26 mouse cellular contexts compared by ENCODE assay signal in the genomic region with DNA sequence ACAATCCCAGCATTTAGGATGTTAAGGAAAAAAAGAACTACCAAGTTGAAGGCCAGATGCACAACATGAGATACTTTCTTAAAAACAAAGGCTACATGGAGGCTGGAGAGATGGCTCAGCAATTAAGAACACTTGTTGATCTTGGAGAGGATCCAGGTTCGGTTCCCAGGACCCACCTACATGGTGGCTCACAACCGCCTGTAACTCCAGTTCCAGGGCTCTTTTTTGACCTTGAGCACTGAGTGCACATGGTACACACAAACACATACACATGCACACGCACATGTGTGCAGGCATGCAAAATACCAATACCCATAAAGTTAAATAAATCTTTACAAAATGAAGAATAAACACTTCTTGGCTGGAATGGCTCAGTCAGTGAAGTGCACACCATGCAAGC. TPM values are rescaled to one million over a fixed set of nuclear protein-coding genes. Genes with fewer than 3 reads are reported as not detected.
DNase-seq lines count a peak whose midpoint lies in the region; ATAC-seq and TF ChIP-seq lines count a peak whose summit lies in the region.
"Had no signal": no experiment of that assay in that cellular context is flagged by ENCODE, and none has a peak within 500 bp of the region (broad histone marks: within the 10 kb centered on the region; RNA-seq: fewer than 3 reads in every experiment).

No protein-coding gene starts in this region.

- 83% methylated on average over 3 of the region's 3 CpGs for WGBS in forebrain, embryonic 14.5 days
- WGBS in forebrain, embryonic 11.5 days, result 92% methylated on average over 3 of the region's 3 CpGs
- WGBS in kidney, adult 2 months, result 48% methylated on average over 3 of the region's 3 CpGs
- WGBS in forebrain, embryonic 16.5 days, result 74% methylated on average over 3 of the region's 3 CpGs
- WGBS in midbrain, postnatal 0 days, result 87% methylated on average over 3 of the region's 3 CpGs

- TF ChIP-seq CTCF in kidney, adult 2 months (conservative IDR thresholded peaks at IDR 0.05; ENCODE audit: insufficient read depth, insufficient read length, low read depth, low read length), result no peak
- TF ChIP-seq CTCF in midbrain, postnatal 0 days (IDR thresholded peaks at IDR 0.05), result no peak

- H3K4me2 ChIP-seq in forebrain, embryonic 14.5 days (ENCODE audit: low read length), result peak overlapping the region; percentile 32; the same call in 1 of the 2 replicates
- no peak overlapping the region for H3K4me2 ChIP-seq in forebrain, embryonic 11.5 days (ENCODE audit: low read depth, low read length, severe bottlenecking)
- peak overlapping the region; percentile 38 for H3K4me2 ChIP-seq in forebrain, embryonic 16.5 days (ENCODE audit: low read length)
- peak overlapping the region; percentile 72 for H3K4me2 ChIP-seq in midbrain, postnatal 0 days (ENCODE audit: low read depth, low read length, poor library complexity, severe bottlenecking)
- H3K4me2 ChIP-seq: embryonic facial prominence, embryonic 12.5 days; liver, embryonic 11.5 days had no signal

- H3K4me1 ChIP-seq in forebrain, embryonic 14.5 days (ENCODE audit: control insufficient read depth, insufficient read depth, low read length), result peaks cover 20% of the 10 kb centered on the region
- H3K4me1 ChIP-seq in forebrain, embryonic 11.5 days (replicated peaks; ENCODE audit: control insufficient read depth, insufficient read depth, low read length), result no peaks in the 10 kb centered on the region; the same call in 1 of the 2 replicates
- peaks cover 26% of the 10 kb centered on the region for H3K4me1 ChIP-seq in kidney, adult 2 months (ENCODE audit: control insufficient read depth, insufficient read depth, low read length)
- peaks cover 34% of the 10 kb centered on the region for H3K4me1 ChIP-seq in forebrain, embryonic 16.5 days (replicated peaks; ENCODE audit: control insufficient read depth, insufficient read depth, low read length)
- peaks cover 16% of the 10 kb centered on the region for H3K4me1 ChIP-seq in midbrain, postnatal 0 days (ENCODE audit: insufficient read depth, low read length)

- H3K9ac ChIP-seq in forebrain, embryonic 14.5 days (ENCODE audit: low read length), result no peak overlapping the region
- H3K9ac ChIP-seq in forebrain, embryonic 11.5 days (ENCODE audit: low read length), result no peak overlapping the region
- H3K9ac ChIP-seq in forebrain, embryonic 16.5 days (replicated peaks; ENCODE audit: low read depth, low read length), result no peak overlapping the region
- no peak overlapping the region for H3K9ac ChIP-seq in midbrain, postnatal 0 days (replicated peaks; ENCODE audit: low read length, poor library complexity, severe bottlenecking)
- H3K9ac ChIP-seq: embryonic facial prominence, embryonic 12.5 days had no signal

- ATAC-seq in forebrain, embryonic 14.5 days, result no peak
- ATAC-seq in forebrain, embryonic 11.5 days (replicated peaks; ENCODE audit: low FRiP score), result no peak
- ATAC-seq in forebrain, embryonic 16.5 days, result no peak
- no peak for ATAC-seq in midbrain, postnatal 0 days (ENCODE audit: low FRiP score)
- ATAC-seq: CD4-positive, CD25-positive, alpha-beta regulatory T cell, adult 4 months; Patski had no signal

- TF ChIP-seq POLR2A in kidney, adult 2 months (IDR thresholded peaks at IDR 0.05; ENCODE audit: low read depth, low read length), result no peak

- H3K27me3 ChIP-seq in forebrain, embryonic 14.5 days (replicated peaks; ENCODE audit: control insufficient read depth, insufficient read depth, low read length), result no peaks in the 10 kb centered on the region
- no peaks in the 10 kb centered on the region for H3K27me3 ChIP-seq in forebrain, embryonic 11.5 days (ENCODE audit: control insufficient read depth, insufficient read depth, low read length)
- H3K27me3 ChIP-seq in kidney, adult 2 months (replicated peaks; ENCODE audit: control insufficient read depth, insufficient read depth, low read length), result no peaks in the 10 kb centered on the region
- no peaks in the 10 kb centered on the region for H3K27me3 ChIP-seq in forebrain, embryonic 16.5 days (replicated peaks; ENCODE audit: control insufficient read depth, insufficient read depth, low read length)
- H3K27me3 ChIP-seq in midbrain, postnatal 0 days (ENCODE audit: insufficient read depth, low read length), result no peaks in the 10 kb centered on the region
- H3K27me3 ChIP-seq: embryonic facial prominence, embryonic 12.5 days; Patski had no signal

- no peaks in the 10 kb centered on the region for H3K9me3 ChIP-seq in forebrain, embryonic 14.5 days (replicated peaks; ENCODE audit: control insufficient read depth, low read length)
- H3K9me3 ChIP-seq in forebrain, embryonic 11.5 days (ENCODE audit: control insufficient read depth, low read length), result no peaks in the 10 kb centered on the region
- no peaks in the 10 kb centered on the region for H3K9me3 ChIP-seq in forebrain, embryonic 16.5 days (ENCODE audit: control insufficient read depth, low read length)
- no peaks in the 10 kb centered on the region for H3K9me3 ChIP-seq in midbrain, postnatal 0 days (ENCODE audit: low read length)
- H3K9me3 ChIP-seq: embryonic facial prominence, embryonic 12.5 days had no signal

- H3K4me3 ChIP-seq in forebrain, embryonic 14.5 days (ENCODE audit: low read depth, low read length), result no peak overlapping the region
- no peak overlapping the region for H3K4me3 ChIP-seq in forebrain, embryonic 11.5 days (ENCODE audit: low read depth, low read length)
- no peak overlapping the region for H3K4me3 ChIP-seq in kidney, adult 2 months (ENCODE audit: insufficient read depth, low read depth, low read length)
- no peak overlapping the region for H3K4me3 ChIP-seq in forebrain, embryonic 16.5 days (replicated peaks; ENCODE audit: low read length)
- H3K4me3 ChIP-seq in midbrain, postnatal 0 days (ENCODE audit: low read depth, low read length), result no peak overlapping the region; the same call in 1 of the 2 replicates
- H3K4me3 ChIP-seq: embryonic facial prominence, embryonic 12.5 days; erythroblast, embryonic 14.5 days; left cerebral cortex, adult 2 months; myocyte had no signal

- H3K36me3 ChIP-seq in forebrain, embryonic 14.5 days (ENCODE audit: control insufficient read depth, insufficient read depth, low read length), result no peaks in the 10 kb centered on the region
- H3K36me3 ChIP-seq in forebrain, embryonic 11.5 days (ENCODE audit: control insufficient read depth, insufficient read depth, low read length), result no peaks in the 10 kb centered on the region
- H3K36me3 ChIP-seq in kidney, adult 2 months (ENCODE audit: control insufficient read depth, insufficient read depth, low read length), result no peaks in the 10 kb centered on the region
- no peaks in the 10 kb centered on the region for H3K36me3 ChIP-seq in forebrain, embryonic 16.5 days (ENCODE audit: control insufficient read depth, insufficient read depth)
- no peaks in the 10 kb centered on the region for H3K36me3 ChIP-seq in midbrain, postnatal 0 days (ENCODE audit: insufficient read depth, low read length)
- H3K36me3 ChIP-seq: embryonic facial prominence, embryonic 12.5 days had no signal

- no peak for DNase-seq in forebrain, embryonic 14.5 days (ENCODE audit: low spot score)
- no peak for DNase-seq in forebrain, embryonic 11.5 days (ENCODE audit: low spot score)
- peak; percentile 32 for DNase-seq in kidney, adult 2 months
- no peak for DNase-seq in kidney, adult 18-20 months
- no peak for DNase-seq in midbrain, postnatal 0 days (ENCODE audit: low spot score)
- DNase-seq in spleen, postnatal 4 days (ENCODE audit: low spot score in 2 of 2), result no peak
- DNase-seq in thymus, adult 18-20 months, result no peak
- DNase-seq: adrenal gland, adult 8-10 months; cerebellum, adult 9-11 months; gastrocnemius, postnatal 14 days; kidney, adult 11 months; kidney, postnatal 4 days; layer of hippocampus, adult 9-11 months; left cerebral cortex, postnatal 4 days; lung, adult 18-20 months; lung, postnatal 36 days; right cerebral cortex, postnatal 4 days; thymus, postnatal 25 days had no signal

- no peak overlapping the region for H3K27ac ChIP-seq in forebrain, embryonic 14.5 days (ENCODE audit: low read depth, low read length)
- no peak overlapping the region for H3K27ac ChIP-seq in forebrain, embryonic 11.5 days (ENCODE audit: low read depth, low read length)
- no peak overlapping the region for H3K27ac ChIP-seq in kidney, adult 2 months (ENCODE audit: insufficient read depth, low read depth, low read length)
- H3K27ac ChIP-seq in forebrain, embryonic 16.5 days (ENCODE audit: low read length), result no peak overlapping the region
- no peak overlapping the region for H3K27ac ChIP-seq in midbrain, postnatal 0 days (ENCODE audit: low read depth, low read length)
- H3K27ac ChIP-seq: embryonic facial prominence, embryonic 12.5 days; left cerebral cortex, adult 2 months had no signal

RNA-seq across cellular contexts. Expression of gene Arhgef12, which starts 39.1 kb away (rescaled TPM):
- polyA plus RNA-seq in forebrain, embryonic 14.5 days (2014; fragmentation: Nextera tagmentation; extraction: Ambion mirVana), result 14.2 and 24.7 TPM in 2 replicates
- polyA plus RNA-seq in forebrain, embryonic 11.5 days (2014; fragmentation: Nextera tagmentation; extraction: Ambion mirVana), result 14.6 and 14.8 TPM in 2 replicates
- 47.6 and 48.0 TPM in 2 replicates for polyA plus RNA-seq in kidney, adult 2 months (2012; rRNA removed)
- polyA plus RNA-seq in forebrain, embryonic 16.5 days (2015; fragmentation: Nextera tagmentation; extraction: Ambion mirVana), result 15.8 and 20.5 TPM in 2 replicates
- total RNA-seq in midbrain, postnatal 0 days (2014; rRNA removed), result 97.1 and 134 TPM in 2 replicates
- polyA plus RNA-seq in midbrain, postnatal 0 days (2015; fragmentation: Nextera tagmentation; extraction: Ambion mirVana), result 13.5 and 17.0 TPM in 2 replicates

RNA-seq across cellular contexts. Expression of gene Tmem136, which starts 48.5 kb away (rescaled TPM):
- 8.2 and 9.2 TPM in 2 replicates for polyA plus RNA-seq in forebrain, embryonic 14.5 days (2014; fragmentation: Nextera tagmentation; extraction: Ambion mirVana)
- 13.5 and 13.8 TPM in 2 replicates for polyA plus RNA-seq in forebrain, embryonic 11.5 days (2014; fragmentation: Nextera tagmentation; extraction: Ambion mirVana)
- polyA plus RNA-seq in kidney, adult 2 months (2012; rRNA removed), result 12.4 and 13.2 TPM in 2 replicates
- 10.5 and 12.6 TPM in 2 replicates for polyA plus RNA-seq in forebrain, embryonic 16.5 days (2015; fragmentation: Nextera tagmentation; extraction: Ambion mirVana)
- 4.9 and 5.1 TPM in 2 replicates for total RNA-seq in midbrain, postnatal 0 days (2014; rRNA removed)
- polyA plus RNA-seq in midbrain, postnatal 0 days (2015; fragmentation: Nextera tagmentation; extraction: Ambion mirVana), result 7.8 and 8.0 TPM in 2 replicates
- polyA plus RNA-seq: erythroblast, embryonic 14.5 days had no signal
